8 mouse cellular contexts compared by ENCODE assay signal in genomic region chr9:67077658-67078319, GRCm38 (mm10). TPM values are rescaled to one million over a fixed set of nuclear protein-coding genes. Genes with fewer than 3 reads are reported as not detected.
DNase-seq lines count a peak whose midpoint lies in the region; ATAC-seq and TF ChIP-seq lines count a peak whose summit lies in the region.
"Had no signal": no experiment of that assay in that cellular context is flagged by ENCODE, and none has a peak within 500 bp of the region (broad histone marks: within the 10 kb centered on the region; RNA-seq: fewer than 3 reads in every experiment).

No protein-coding gene starts in this region.

- H3K9ac ChIP-seq in CH12.LX (ENCODE audit: insufficient read depth, low read depth): no peak overlapping the region
- H3K9ac ChIP-seq in intestine, embryonic 15.5 days: 0 out of 2 replicates have a peak overlapping the region, but pooled peaks have one; percentile 1
- no peak overlapping the region for H3K9ac ChIP-seq in liver, embryonic 11.5 days (ENCODE audit: low read depth, low read length)
- no peak overlapping the region for H3K9ac ChIP-seq in neural tube, embryonic 15.5 days (replicated peaks)

- no peak for TF ChIP-seq CTCF in CH12.LX (conservative IDR thresholded peaks at IDR 0.05 in 1 of 2, IDR thresholded peaks at IDR 0.05 in 1 of 2; ENCODE audit: low read depth in 2 of 2, low read length in 2 of 2)

- no peaks in the 10 kb centered on the region for H3K79me2 ChIP-seq in CH12.LX (replicated peaks; ENCODE audit: control insufficient read depth, extremely low read depth, insufficient read depth, poor library complexity, severe bottlenecking)

- 22% methylated on average over 8 of the region's 8 CpGs for WGBS in intestine, embryonic 15.5 days
- 9% methylated on average over 8 of the region's 8 CpGs for WGBS in liver, embryonic 11.5 days
- WGBS in neural tube, embryonic 15.5 days: 43% methylated on average over 8 of the region's 8 CpGs

- no peak overlapping the region for H3K27ac ChIP-seq in CH12.LX (ENCODE audit: insufficient read depth, low read depth)
- H3K27ac ChIP-seq in intestine, embryonic 15.5 days: peak overlapping the region; percentile 70
- peak overlapping the region; percentile 27; the same call in 1 of the 2 replicates for H3K27ac ChIP-seq in liver, embryonic 11.5 days (ENCODE audit: low read depth, low read length)
- no peak overlapping the region for H3K27ac ChIP-seq in neural tube, embryonic 15.5 days (replicated peaks)
- H3K27ac ChIP-seq: macrophage had no signal

- ATAC-seq in intestine, embryonic 15.5 days: peak; percentile 89
- ATAC-seq in liver, embryonic 11.5 days (replicated peaks; ENCODE audit: low FRiP score): peak; percentile 92
- ATAC-seq in neural tube, embryonic 15.5 days (ENCODE audit: low FRiP score): no peak

- TF ChIP-seq POLR2A in CH12.LX (IDR thresholded peaks at IDR 0.05; ENCODE audit: low read depth, low read length): no peak

- no peak for TF ChIP-seq RAD21 in CH12.LX (IDR thresholded peaks at IDR 0.05; ENCODE audit: low read depth, low read length)

- peaks cover 0 to 12% of the 10 kb centered on the region in 2 experiments; a peak in 3 of 4 replicates for H3K4me1 ChIP-seq in CH12.LX (ENCODE audit: control insufficient read depth in 1 of 2, insufficient read depth in 2 of 2)
- H3K4me1 ChIP-seq in intestine, embryonic 15.5 days (replicated peaks): peaks cover 22% of the 10 kb centered on the region
- peaks cover 11% of the 10 kb centered on the region for H3K4me1 ChIP-seq in liver, embryonic 11.5 days (replicated peaks; ENCODE audit: control insufficient read depth, insufficient read depth, low read length)
- no peaks in the 10 kb centered on the region for H3K4me1 ChIP-seq in neural tube, embryonic 15.5 days

- no peak for TF ChIP-seq EP300 in CH12.LX (IDR thresholded peaks at IDR 0.05; ENCODE audit: low read length)

- H3K4me3 ChIP-seq in CH12.LX (replicated peaks in 1 of 3; ENCODE audit: low read depth in 2 of 3, low read length in 2 of 3, poor library complexity in 1 of 3): no peak overlapping the region
- H3K4me3 ChIP-seq in intestine, embryonic 15.5 days (replicated peaks): no peak overlapping the region
- H3K4me3 ChIP-seq in liver, embryonic 11.5 days (ENCODE audit: low read depth, low read length): no peak overlapping the region
- no peak overlapping the region for H3K4me3 ChIP-seq in neural tube, embryonic 15.5 days (replicated peaks)

- in situ Hi-C loops in CH12.LX (cut with MboI; ENCODE audit: low pct_ligation_motif_present, low pct_unique_long_range_greater_than_20kb, low sequenced_read_pairs): no loop called here

- dilution Hi-C loops in CH12.LX (cut with MboI; ENCODE audit: extremely low pct_ligation_motif_present, extremely low pct_unique_long_range_greater_than_20kb, low sequenced_read_pairs): no loop called here

- H3K4me2 ChIP-seq in CH12.LX (ENCODE audit: insufficient read depth, low read depth, poor library complexity, severe bottlenecking): no peak overlapping the region
- 0 out of 2 replicates have a peak overlapping the region, but pooled peaks have one; percentile 9 for H3K4me2 ChIP-seq in intestine, embryonic 15.5 days (replicated peaks)
- peak overlapping the region; percentile 35 for H3K4me2 ChIP-seq in liver, embryonic 11.5 days
- no peak overlapping the region for H3K4me2 ChIP-seq in neural tube, embryonic 15.5 days

- DNase-seq in CH12.LX (ENCODE audit: extremely low read depth) (peak; percentile 4), R1 (ENCODE audit: low read depth, low spot score) (peak; percentile 39)
- peak; percentile 37 for DNase-seq in liver, embryonic 11.5 days (ENCODE audit: low spot score)
- no peak for DNase-seq in frontal cortex, postnatal 36 days (ENCODE audit: low spot score in 2 of 2)
- DNase-seq in layer of hippocampus, adult 9-11 months: no peak

- no peaks in the 10 kb centered on the region for H3K36me3 ChIP-seq in CH12.LX (replicated peaks in 1 of 2; ENCODE audit: control insufficient read depth in 1 of 2, insufficient read depth in 1 of 2, low read length in 1 of 2)
- no peaks in the 10 kb centered on the region for H3K36me3 ChIP-seq in intestine, embryonic 15.5 days
- no peaks in the 10 kb centered on the region for H3K36me3 ChIP-seq in liver, embryonic 11.5 days (ENCODE audit: control insufficient read depth, insufficient read depth, low read length)
- no peaks in the 10 kb centered on the region for H3K36me3 ChIP-seq in neural tube, embryonic 15.5 days

- H3K27me3 ChIP-seq in CH12.LX (replicated peaks): no peaks in the 10 kb centered on the region
- no peaks in the 10 kb centered on the region for H3K27me3 ChIP-seq in intestine, embryonic 15.5 days (replicated peaks)
- no peaks in the 10 kb centered on the region for H3K27me3 ChIP-seq in liver, embryonic 11.5 days (replicated peaks; ENCODE audit: control insufficient read depth, insufficient read depth, low read length)
- no peaks in the 10 kb centered on the region for H3K27me3 ChIP-seq in neural tube, embryonic 15.5 days (replicated peaks)

- H3K9me3 ChIP-seq in CH12.LX (replicated peaks; ENCODE audit: low read length): no peaks in the 10 kb centered on the region
- no peaks in the 10 kb centered on the region for H3K9me3 ChIP-seq in intestine, embryonic 15.5 days
- no peaks in the 10 kb centered on the region for H3K9me3 ChIP-seq in liver, embryonic 11.5 days (ENCODE audit: control insufficient read depth, low read length)
- no peaks in the 10 kb centered on the region for H3K9me3 ChIP-seq in neural tube, embryonic 15.5 days (replicated peaks)

TF ChIP-seq in CH12.LX, 34 proteins besides CTCF, POLR2A, EP300 and RAD21:
- TF ChIP-seq MAX (IDR thresholded peaks at IDR 0.05; ENCODE audit: low read length) (no peak), ZMIZ1 (IDR thresholded peaks at IDR 0.05; ENCODE audit: low read depth, low read length) (no peak), ELF1 (IDR thresholded peaks at IDR 0.05; ENCODE audit: low read depth, low read length) (no peak), TBP (conservative IDR thresholded peaks at IDR 0.05; ENCODE audit: low read depth, low read length) (no peak), ZNF384 (IDR thresholded peaks at IDR 0.05; ENCODE audit: low read depth, low read length) (no peak), GABPA (IDR thresholded peaks at IDR 0.05; ENCODE audit: insufficient replicate concordance, low read depth, low read length) (no peak), MYC (IDR thresholded peaks at IDR 0.05; ENCODE audit: low read depth, low read length) (no peak), USF2 (conservative IDR thresholded peaks at IDR 0.05; ENCODE audit: low read depth, low read length) (no peak), E2F4 (IDR thresholded peaks at IDR 0.05; ENCODE audit: insufficient replicate concordance, low read depth, low read length) (no peak)

RNA-seq across cellular contexts. Expression of gene Tpm1, which starts 28.6 kb away (rescaled TPM):
- 34.6 and 34.9 TPM in 2 replicates for total RNA-seq in CH12.LX (2012; rRNA removed)
- total RNA-seq in CH12.LX (2014; rRNA removed): 63.1 and 67.2 TPM in 2 replicates
- 178 and 213 TPM in 2 replicates for polyA plus RNA-seq in CH12.LX (2012; ENCODE audit: insufficient read length, low read depth)
- 994 and 1,099 TPM in 2 replicates for polyA plus RNA-seq in intestine, embryonic 15.5 days (2015; fragmentation: Nextera tagmentation; extraction: Ambion mirVana)
- polyA plus RNA-seq in liver, embryonic 11.5 days (2014; fragmentation: Nextera tagmentation; extraction: Ambion mirVana): 378 and 420 TPM in 2 replicates
- 230 and 300 TPM in 2 replicates for polyA plus RNA-seq in neural tube, embryonic 15.5 days (2015; fragmentation: Nextera tagmentation; extraction: Ambion mirVana)

Comparison
In these comparisons a context has a peak if more than half of its experiments do, and no peak if none do; other contexts are left out.
1. DNase-seq: peak in CH12.LX (single experiment), R1 (single experiment) and liver, embryonic 11.5 days (single experiment); none in frontal cortex, postnatal 36 days (0 of 2) and layer of hippocampus, adult 9-11 months (single experiment).
2. H3K27ac ChIP-seq: peak in intestine, embryonic 15.5 days (single experiment) and liver, embryonic 11.5 days (single experiment); none in CH12.LX (single experiment) and neural tube, embryonic 15.5 days (single experiment).
3. H3K4me2 ChIP-seq: peak in intestine, embryonic 15.5 days (single experiment) and liver, embryonic 11.5 days (single experiment); none in CH12.LX (single experiment) and neural tube, embryonic 15.5 days (single experiment).